Mouse (Mus musculus) MEL (cell line): ENCODE results near the gene Acot4. TPM values are rescaled to one million over a fixed set of nuclear protein-coding genes. Genes with fewer than 3 reads are reported as not detected.

Source experiments
- DNase-seq: peaks from one replicate; pipeline ENCODE4 v3.0.0; 2011; ENCODE audit warnings: low read depth, low spot score
- H3K27ac ChIP-seq: 2 replicates; pipeline ENCODE4 v1.5.1; 2012; ENCODE audit warnings: low read depth, mild to moderate bottlenecking, control low read depth, low read length, moderate library complexity; ENCODE audit not compliant: control insufficient read depth
- H3K27me3 ChIP-seq, 2 experiments: fragments of 150-350 bp in 1 of 2; sonication (generic) in 1 of 2; 2 replicates each; pipeline ENCODE4 v1.6.1; 2012; ENCODE audit warnings: low read length in 2 of 2, mild to moderate bottlenecking in 2 of 2, improper control_type of control experiment in 1 of 2, moderate library complexity in 1 of 2; ENCODE audit not compliant: insufficient read depth in 2 of 2, control insufficient read depth in 1 of 2
- H3K36me3 ChIP-seq, 2 experiments: 2 replicates each; pipeline ENCODE4 v1.6.1; 2012 to 2014; ENCODE audit warnings: low read length in 2 of 2, improper control_type of control experiment in 1 of 2, inconsistent platforms in 1 of 2, mild to moderate bottlenecking in 1 of 2; ENCODE audit not compliant: insufficient read depth in 2 of 2, control insufficient read depth in 1 of 2
- H3K4me1 ChIP-seq, 2 experiments: fragments of 150-350 bp in 1 of 2; sonication (generic) in 1 of 2; 2 replicates each; pipeline ENCODE4 v1.6.1; 2012; ENCODE audit warnings: low read length in 2 of 2, improper control_type of control experiment in 1 of 2, mild to moderate bottlenecking in 1 of 2; ENCODE audit not compliant: insufficient read depth in 2 of 2, control insufficient read depth in 1 of 2
- H3K4me3 ChIP-seq, 2 experiments: fragments of 150-350 bp in 1 of 2; sonication (generic) in 1 of 2; 2 replicates each; pipeline ENCODE4 v1.5.1; 2012; ENCODE audit warnings: low read depth in 2 of 2, low read length in 2 of 2, mild to moderate bottlenecking in 2 of 2, moderate library complexity in 2 of 2, control low read depth in 1 of 2, improper control_type of control experiment in 1 of 2; ENCODE audit not compliant: control insufficient read depth in 1 of 2, insufficient read depth in 1 of 2
- H3K79me2 ChIP-seq: 2 replicates; pipeline ENCODE4 v1.6.1; 2012; ENCODE audit warnings: mild to moderate bottlenecking, low read length, moderate library complexity; ENCODE audit not compliant: control insufficient read depth, poor library complexity, insufficient read depth
- H3K9ac ChIP-seq: 2 replicates; pipeline ENCODE4 v1.6.1; 2012; ENCODE audit warnings: low read depth, mild to moderate bottlenecking, control low read depth, low read length, moderate library complexity; ENCODE audit not compliant: control insufficient read depth, poor library complexity, severe bottlenecking
- H3K9me3 ChIP-seq: fragments of 150-350 bp; sonication (generic); replicated peaks from 2 replicates; pipeline ENCODE4 v1.6.1; 2012; ENCODE audit warnings: mild to moderate bottlenecking, low read length, improper control_type of control experiment, moderate library complexity; ENCODE audit not compliant: insufficient read depth
- CHD1 ChIP-seq: IDR thresholded peaks from 2 replicates; pipeline ENCODE4 v1.6.1; 2012; ENCODE audit warnings: low read depth, mild to moderate bottlenecking, inconsistent platforms, low read length, improper control_type of control experiment
- CHD2 ChIP-seq: IDR thresholded peaks from 2 replicates; pipeline ENCODE4 v1.6.1; 2011; ENCODE audit warnings: low read length, improper control_type of control experiment
- CTCF ChIP-seq, 3 experiments: IDR thresholded peaks in 2 of 3; conservative IDR thresholded peaks in 1 of 3; 2 replicates each; pipeline ENCODE4 v1.5.1; 2011 to 2012; ENCODE audit warnings: low read length in 3 of 3, low read depth in 2 of 3, mild to moderate bottlenecking in 2 of 3, improper control_type of control experiment in 1 of 3, inconsistent platforms in 1 of 3, mixed read lengths in 1 of 3, moderate library complexity in 1 of 3; ENCODE audit not compliant: control insufficient read depth in 1 of 3, insufficient read depth in 1 of 3, poor library complexity in 1 of 3, severe bottlenecking in 1 of 3
- ELF1 ChIP-seq: IDR thresholded peaks from 2 replicates; pipeline ENCODE4 v1.6.1; 2014; ENCODE audit warnings: low read depth, mild to moderate bottlenecking, inconsistent platforms, low read length, improper control_type of control experiment, moderate library complexity
- ETS1 ChIP-seq: IDR thresholded peaks from 2 replicates; pipeline ENCODE4 v1.6.1; 2012; ENCODE audit warnings: low read depth, mild to moderate bottlenecking, inconsistent platforms, low read length, improper control_type of control experiment, moderate library complexity
- GABPA ChIP-seq: IDR thresholded peaks from 2 replicates; pipeline ENCODE4 v1.6.1; 2012; ENCODE audit warnings: low read depth, mild to moderate bottlenecking, inconsistent platforms, low read length, improper control_type of control experiment, moderate library complexity
- HCFC1 ChIP-seq: IDR thresholded peaks from 2 replicates; pipeline ENCODE4 v1.6.1; 2012; ENCODE audit warnings: low read depth, mild to moderate bottlenecking, inconsistent platforms, low read length, improper control_type of control experiment, moderate library complexity
- JUND ChIP-seq: IDR thresholded peaks from 2 replicates; pipeline ENCODE4 v1.6.1; 2011; ENCODE audit warnings: low read depth, mild to moderate bottlenecking, improper control_type of control experiment, low read length
- MAFK ChIP-seq: IDR thresholded peaks from 2 replicates; pipeline ENCODE4 v1.6.1; 2011; ENCODE audit warnings: low read depth, mild to moderate bottlenecking, low read length, improper control_type of control experiment, borderline replicate concordance
- MYB ChIP-seq: IDR thresholded peaks from 2 replicates; pipeline ENCODE4 v1.6.1; 2011; ENCODE audit warnings: mild to moderate bottlenecking, low read depth, low read length, improper control_type of control experiment
- MYC ChIP-seq: IDR thresholded peaks from 2 replicates; pipeline ENCODE4 v1.6.1; 2011; ENCODE audit warnings: low read depth, mild to moderate bottlenecking, low read length, improper control_type of control experiment, moderate library complexity
- NELFE ChIP-seq: IDR thresholded peaks from 2 replicates; pipeline ENCODE4 v1.6.1; 2011; ENCODE audit warnings: low read depth, low read length, improper control_type of control experiment
- POLR2A ChIP-seq, 2 experiments: IDR thresholded peaks; 2 replicates each; pipeline ENCODE4 v1.6.1; 2011 to 2012; ENCODE audit warnings: low read length in 2 of 2, mild to moderate bottlenecking in 2 of 2, control low read depth in 1 of 2, improper control_type of control experiment in 1 of 2, low read depth in 1 of 2, moderate library complexity in 1 of 2; ENCODE audit not compliant: control insufficient read depth in 1 of 2, insufficient read depth in 1 of 2, poor library complexity in 1 of 2
- POLR2AphosphoS5 ChIP-seq: IDR thresholded peaks from 2 replicates; pipeline ENCODE4 v1.6.1; 2012; ENCODE audit warnings: low read depth, borderline replicate concordance, mild to moderate bottlenecking, inconsistent platforms, low read length, moderate library complexity, mixed read lengths
- RAD21 ChIP-seq: IDR thresholded peaks from 2 replicates; pipeline ENCODE4 v1.6.1; 2011; ENCODE audit warnings: mild to moderate bottlenecking, low read depth, low read length, improper control_type of control experiment
- RCOR1 ChIP-seq: IDR thresholded peaks from 2 replicates; pipeline ENCODE4 v1.6.1; 2012; ENCODE audit warnings: low read depth, mild to moderate bottlenecking, inconsistent platforms, low read length, improper control_type of control experiment
- SIN3A ChIP-seq: IDR thresholded peaks from 2 replicates; pipeline ENCODE4 v1.6.1; 2012; ENCODE audit warnings: low read length, improper control_type of control experiment, inconsistent platforms
- TAL1 ChIP-seq: IDR thresholded peaks from 2 replicates; pipeline ENCODE4 v1.6.1; 2012; ENCODE audit warnings: mild to moderate bottlenecking, inconsistent platforms, low read length, moderate library complexity, mixed read lengths
- TBP ChIP-seq: IDR thresholded peaks from 2 replicates; pipeline ENCODE4 v1.8.0; 2011; ENCODE audit warnings: low read depth, low read length, improper control_type of control experiment
- TCF12 ChIP-seq: IDR thresholded peaks from 2 replicates; pipeline ENCODE4 v1.6.1; 2014; ENCODE audit warnings: low read depth, mild to moderate bottlenecking, inconsistent platforms, low read length, improper control_type of control experiment, moderate library complexity
- USF2 ChIP-seq, 2 experiments: IDR thresholded peaks; 2 replicates each; pipeline ENCODE4 v1.6.1; 2011 to 2012; ENCODE audit warnings: improper control_type of control experiment in 2 of 2, low read length in 2 of 2, borderline replicate concordance in 1 of 2, inconsistent platforms in 1 of 2, low read depth in 1 of 2, mild to moderate bottlenecking in 1 of 2; ENCODE audit not compliant: insufficient read depth in 1 of 2
- ZC3H11A ChIP-seq: IDR thresholded peaks from 2 replicates; pipeline ENCODE4 v1.6.1; 2012; ENCODE audit warnings: low read depth, mild to moderate bottlenecking, inconsistent platforms, low read length, improper control_type of control experiment
- ZKSCAN1 ChIP-seq: IDR thresholded peaks from 2 replicates; pipeline ENCODE4 v1.6.1; 2012; ENCODE audit warnings: low read depth, mild to moderate bottlenecking, inconsistent platforms, low read length, improper control_type of control experiment, moderate library complexity
- polyA plus RNA-seq, 2 experiments: library from polyadenylated mRNA; stranded (reverse) in 1 of 2; unstranded in 1 of 2; fragments of >175 nt in 1 of 2; fragments of >200 nt in 1 of 2; gene quantifications; 2 replicates each; pipeline versions ENCODE4 v1.2.1 to v1.2.4; 2012; ENCODE audit warnings: low replicate concordance in 2 of 2, low read depth in 1 of 2; ENCODE audit not compliant: insufficient read length in 2 of 2, insufficient read depth in 1 of 2, missing spikeins in 1 of 2
- total RNA-seq: library from RNA; depleted of rRNA; stranded (reverse); fragments of 300-350 nt; gene quantifications from 2 replicates; pipeline ENCODE4 v1.2.3, GENCODE M21; 2012

Acot4 gene
- total and polyA plus RNA-seq, 3 experiments, result 0.08 TPM; not detected in 1

- H3K36me3 ChIP-seq, result no peaks in the 10 kb centered on the region
- no peak for DNase-seq
- H3K79me2 ChIP-seq, result no peaks in the 10 kb centered on the region
- H3K4me1 ChIP-seq, result no peaks in the 10 kb centered on the region
- H3K27me3 ChIP-seq, result peaks cover 0 to 2% of the 10 kb centered on the region in 2 experiments; a peak in 1 of 4 replicates
- H3K9me3 ChIP-seq, result no peaks in the 10 kb centered on the region
- H3K4me3 ChIP-seq, result no peak within 1 kb of the TSS
- H3K27ac ChIP-seq, result no peak within 1 kb of the TSS
- no peak within 1 kb of the TSS for H3K9ac ChIP-seq
- TF ChIP-seq GABPA, result no peak
- TF ChIP-seq NELFE, result no peak
- no peak for TF ChIP-seq JUND
- TF ChIP-seq ZKSCAN1, result no peak
- no peak for TF ChIP-seq USF2 (IDR thresholded peaks at IDR 0.05; ENCODE audit: borderline replicate concordance in 1 of 2, insufficient read depth in 1 of 2, low read depth in 1 of 2, low read length in 2 of 2)
Observed at GRCm38 (mm10) chr12:84051937-84052474, 13.8 kb downstream of the Acot4 start, which contains the start of gene Acot3. Gene Acot3, plus strand, starts transcription at chr12:84052144.

GRCm38 (mm10) chr12:84052609-84053008 lies 14.4 kb downstream of the Acot4 start:
- peaks cover 0 to 2% of the 10 kb centered on the region in 2 experiments; a peak in 1 of 4 replicates for H3K27me3 ChIP-seq
- H3K9me3 ChIP-seq, result no peaks in the 10 kb centered on the region
- H3K4me1 ChIP-seq, result no peaks in the 10 kb centered on the region
- H3K9ac ChIP-seq, result no peak overlapping the region
- no peak overlapping the region for H3K4me3 ChIP-seq
- no peak overlapping the region for H3K27ac ChIP-seq
- no peak for DNase-seq
- no peak for TF ChIP-seq TBP
- TF ChIP-seq MYC, result no peak
- TF ChIP-seq TCF12, result no peak
- TF ChIP-seq CTCF (IDR thresholded peaks at IDR 0.05 in 2 of 3, conservative IDR thresholded peaks at IDR 0.05 in 1 of 3; ENCODE audit: control insufficient read depth in 1 of 3, insufficient read depth in 1 of 3, low read depth in 2 of 3, low read length in 3 of 3, poor library complexity in 1 of 3, severe bottlenecking in 1 of 3), result no peak
- TF ChIP-seq GABPA, result no peak
- no peak for TF ChIP-seq TAL1
- TF ChIP-seq ZC3H11A, result no peak
- TF ChIP-seq MAFK, result no peak
- no peak for TF ChIP-seq POLR2AphosphoS5
- no peak for TF ChIP-seq CHD2
- TF ChIP-seq RCOR1, result no peak
- no peak for TF ChIP-seq HCFC1
- no peak for TF ChIP-seq MYB
- TF ChIP-seq CHD1, result no peak
- TF ChIP-seq ELF1, result no peak
- no peak for TF ChIP-seq SIN3A
- TF ChIP-seq RAD21, result no peak
- TF ChIP-seq ETS1, result no peak
- TF ChIP-seq ZKSCAN1, result no peak
- no peak for TF ChIP-seq POLR2A (IDR thresholded peaks at IDR 0.05; ENCODE audit: control insufficient read depth in 1 of 2, insufficient read depth in 1 of 2, low read depth in 1 of 2, low read length in 2 of 2, poor library complexity in 1 of 2)
- no peaks in the 10 kb centered on the region for H3K79me2 ChIP-seq
- H3K36me3 ChIP-seq, result no peaks in the 10 kb centered on the region
